Mouse (Mus musculus) thymus, adult 18-20 months (tissue): ENCODE measurements around the gene Tbkbp1.
"Not testable (repeated sequence)": the region's sequence is repeated elsewhere in the genome, so short reads cannot be mapped to it uniquely, and the experiment has no call there.

Source experiments
- DNase-seq, 2 experiments: peaks; one replicate each; pipeline ENCODE4 v3.0.0; 2022; ENCODE audit warnings: mixed read lengths in 2 of 2

The Tbkbp1 gene

DNA sequence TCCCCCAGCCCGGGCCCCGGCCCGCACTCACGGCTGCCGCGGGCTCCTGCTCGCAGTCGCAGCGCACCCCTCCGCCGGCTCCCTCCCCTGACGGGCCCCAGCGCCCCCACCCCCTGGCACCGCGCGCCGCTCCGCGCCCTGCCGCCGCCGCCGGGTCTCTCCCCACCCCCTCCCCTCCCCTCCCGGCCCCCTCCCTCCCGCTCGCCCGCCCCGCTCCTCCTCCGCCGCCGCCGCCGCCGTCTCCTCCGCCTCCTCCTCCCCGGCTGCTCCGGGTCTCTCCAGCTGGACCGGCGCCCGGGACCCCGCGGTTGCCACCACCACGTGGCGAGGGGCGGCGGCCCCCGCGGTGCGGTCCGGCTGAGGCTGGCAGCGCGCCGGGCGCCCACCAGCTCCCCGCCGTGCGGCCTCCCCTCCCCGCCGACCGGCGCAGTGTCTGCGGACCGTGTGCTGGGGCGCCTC is at the start of gene Tbkbp1:
Gene Tbkbp1, minus strand, starts transcription at position 153 of the 459 bp plus-strand sequence.
- DNase-seq, result no peak

DNA sequence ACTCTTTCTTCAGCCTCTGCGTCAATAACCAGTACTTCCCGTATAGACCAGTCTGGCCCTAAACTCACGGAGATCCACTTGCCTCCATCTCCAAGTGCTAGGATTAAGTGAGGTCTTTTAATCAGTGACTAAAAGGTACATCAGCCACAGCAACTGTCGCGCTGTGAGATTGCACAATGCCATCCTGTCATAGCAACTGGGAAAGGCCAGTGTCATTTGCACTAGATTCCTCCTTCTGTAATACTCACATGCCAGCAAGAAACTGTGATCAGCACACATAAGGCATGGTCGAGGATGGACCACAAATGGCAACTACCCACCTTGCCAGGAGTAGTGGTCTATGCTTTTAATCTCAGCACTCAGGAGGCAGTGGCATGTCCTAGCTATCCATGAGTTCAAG is 48.2 kb upstream of the Tbkbp1 start:
- DNase-seq, result no peak

DNA sequence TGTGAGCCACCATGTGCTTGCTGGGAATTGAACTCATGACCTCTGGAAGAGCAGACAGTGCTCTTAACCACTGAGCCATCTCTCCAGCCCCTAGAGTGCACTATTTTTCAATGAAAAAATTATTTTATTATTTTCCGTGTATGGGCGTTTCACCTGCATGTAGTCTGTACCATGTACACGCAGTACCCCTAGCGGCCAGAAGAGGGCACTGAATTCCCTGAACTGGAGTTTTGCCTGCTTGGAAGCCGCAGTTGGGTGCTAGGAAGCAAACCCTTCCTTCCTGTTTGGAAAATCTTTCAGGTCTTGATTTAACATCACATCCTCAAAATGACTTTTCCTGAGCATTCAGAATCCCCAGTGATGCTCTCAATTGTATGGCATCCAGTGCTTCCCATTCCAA is 47.3 kb upstream of the Tbkbp1 start:
- peak; percentile 19 to 25 for DNase-seq

DNA sequence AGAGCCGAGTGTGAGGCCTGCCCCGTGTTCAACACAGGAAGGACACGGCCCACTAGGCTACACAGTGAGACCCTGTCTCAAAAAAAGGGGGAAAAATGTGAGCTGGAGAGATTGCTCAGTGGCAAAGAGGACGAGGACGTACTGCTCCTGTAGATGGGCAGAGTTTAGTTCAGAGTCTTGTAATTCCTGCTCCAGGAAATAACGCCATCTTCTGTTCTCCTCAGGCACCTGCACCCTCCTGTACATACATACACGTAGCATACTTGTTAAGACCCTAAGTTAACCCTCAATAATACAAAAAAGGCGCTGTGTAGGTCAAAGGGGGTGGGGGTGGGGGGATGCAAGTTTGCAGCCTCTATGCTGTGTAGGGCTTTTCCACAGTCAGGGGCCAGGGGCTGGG is 45.7 kb upstream of the Tbkbp1 start:
- no peak for DNase-seq

DNA sequence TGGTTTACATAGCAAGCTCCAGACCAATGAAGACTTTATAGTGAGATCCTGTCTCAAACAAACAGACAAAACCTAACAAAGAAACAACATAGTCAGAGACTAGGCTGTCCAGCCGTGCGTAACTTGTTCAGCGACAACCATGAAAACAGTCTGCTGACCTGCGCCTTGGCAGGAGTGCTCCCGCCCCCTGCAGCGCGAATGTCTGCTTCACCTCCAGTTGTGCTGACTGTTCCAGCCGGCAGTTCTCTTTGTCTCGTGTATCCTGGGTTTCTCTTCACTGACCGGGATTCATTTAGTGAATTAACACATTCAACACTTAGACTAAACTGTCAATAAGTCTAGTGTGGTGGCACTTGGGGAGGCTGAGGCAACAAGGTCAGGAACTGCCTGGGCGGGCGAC is 45.2 kb upstream of the Tbkbp1 start:
- no peak for DNase-seq

DNA sequence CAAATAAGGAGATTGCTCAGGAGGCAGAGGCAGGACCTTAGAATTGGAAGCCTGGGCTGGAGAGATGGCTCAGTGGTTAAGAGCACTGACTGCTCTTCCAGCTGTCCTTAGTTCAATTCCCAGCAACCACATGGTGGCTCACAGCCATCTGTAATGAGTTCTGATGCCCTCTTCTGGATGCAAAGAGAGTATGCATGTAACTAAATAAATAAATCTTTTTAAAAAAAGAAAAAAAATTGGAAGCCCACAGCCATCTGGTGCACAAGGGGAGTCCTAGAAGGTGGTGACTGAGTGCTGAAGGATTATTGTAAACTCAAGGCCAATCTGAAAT is 41.3 kb upstream of the Tbkbp1 start:
- DNase-seq, result no peak

DNA sequence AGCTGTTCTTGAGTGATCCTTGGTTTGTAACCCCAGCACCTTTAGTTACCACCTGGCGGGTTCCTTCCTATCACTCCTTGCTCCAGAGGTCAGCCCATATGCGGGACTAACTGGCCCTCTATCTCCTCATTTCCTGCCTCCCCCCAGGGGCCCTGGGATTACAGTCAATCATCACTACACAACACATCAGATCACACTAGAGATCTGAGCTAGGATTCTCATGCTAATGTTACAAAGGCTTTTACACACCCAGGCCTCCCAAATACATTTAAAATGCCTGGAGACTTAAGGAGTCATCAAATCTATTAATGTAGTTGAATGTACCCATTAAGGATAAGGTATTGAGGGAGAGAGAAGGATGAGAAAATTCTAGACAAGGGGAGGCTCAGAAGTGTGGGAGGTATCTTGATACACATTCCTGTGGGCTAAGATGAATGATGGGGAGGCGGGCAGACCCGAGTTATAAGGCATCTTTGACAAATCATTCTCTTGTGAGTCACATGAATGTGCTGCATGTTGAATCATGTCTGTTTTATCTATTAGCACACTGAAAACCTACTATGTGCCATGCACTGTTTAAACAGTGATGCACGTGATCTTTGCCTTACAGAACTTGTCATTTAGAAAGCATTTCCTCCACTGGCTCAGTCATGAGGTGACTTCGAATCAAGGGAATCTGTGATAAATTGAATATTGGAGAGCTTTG is 40.8 kb upstream of the Tbkbp1 start:
- DNase-seq, result no peak

DNA sequence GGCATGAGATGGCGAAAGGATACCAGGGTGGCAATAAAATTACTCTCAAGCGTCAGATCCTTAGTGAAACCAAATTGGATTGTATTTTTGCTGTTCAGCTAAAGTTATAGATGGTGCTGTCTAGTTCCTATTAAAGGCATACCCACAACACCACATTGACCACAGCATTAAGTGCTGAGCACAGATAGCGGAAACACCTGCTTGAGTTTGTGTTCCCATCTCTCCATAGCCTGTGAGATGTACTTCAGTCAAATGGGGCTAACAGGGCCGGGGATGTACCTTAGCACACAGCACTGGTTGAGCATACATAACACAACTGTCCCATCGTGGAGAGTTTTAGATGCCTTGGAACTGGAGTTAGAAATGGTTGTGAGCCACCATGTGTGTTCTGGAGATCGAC is 39.7 kb upstream of the Tbkbp1 start:
- DNase-seq, result no peak

DNA sequence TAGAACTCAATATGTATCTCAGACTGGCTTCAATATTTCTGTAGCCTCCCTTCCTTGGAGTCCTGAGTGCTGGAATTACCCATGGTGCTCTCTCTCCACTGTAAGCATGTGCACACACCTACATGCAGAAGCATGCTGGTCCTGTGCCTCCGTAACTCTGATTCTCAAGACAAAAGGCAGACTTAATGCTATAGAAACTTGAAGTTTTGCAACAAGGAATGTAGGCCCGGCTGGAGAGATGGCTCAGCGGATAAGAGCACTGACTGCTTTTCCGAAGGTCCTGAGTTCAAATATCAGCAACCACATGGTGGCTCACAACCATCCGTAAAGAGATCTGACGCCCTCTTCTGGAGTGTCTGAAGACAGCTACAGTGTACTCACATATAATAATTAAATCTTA is 38.4 kb upstream of the Tbkbp1 start:
- DNase-seq, result not testable (repeated sequence)

DNA sequence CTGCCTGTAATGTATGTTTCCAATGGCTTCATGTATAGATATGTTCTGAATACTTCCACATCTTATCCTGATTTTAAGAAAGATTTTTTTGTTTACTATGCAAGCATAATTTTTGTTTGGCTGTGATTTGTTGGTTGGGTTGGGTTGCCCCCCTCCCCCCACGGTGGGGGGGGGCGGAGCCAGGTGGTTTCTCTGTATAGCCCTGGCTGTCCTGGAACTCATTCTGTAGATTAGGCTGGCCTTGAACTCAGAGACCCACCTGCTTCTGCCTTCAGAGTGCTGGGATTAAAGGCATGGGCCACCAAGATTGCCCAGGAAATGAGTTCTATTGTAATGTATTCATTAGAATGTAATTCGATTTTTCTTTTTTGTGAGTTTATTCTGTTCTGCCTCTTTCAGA is 37.9 kb upstream of the Tbkbp1 start:
- no peak for DNase-seq

DNA sequence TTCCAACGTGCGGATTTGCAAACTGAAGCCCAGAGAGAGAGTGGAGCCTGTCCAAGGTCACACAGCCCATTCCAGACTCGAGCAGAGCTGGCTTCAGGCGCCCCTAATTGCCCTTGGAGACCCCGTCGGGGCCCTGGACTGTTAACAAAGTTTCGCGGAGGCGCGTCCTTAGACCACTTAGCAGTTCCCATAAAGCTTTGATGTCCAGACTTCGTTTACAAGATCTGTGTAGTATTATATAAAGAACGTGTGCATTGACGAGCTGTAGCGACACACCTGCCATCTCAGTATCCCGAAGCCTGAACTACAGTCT is 37.3 kb upstream of the Tbkbp1 start:
- no peak for DNase-seq

DNA sequence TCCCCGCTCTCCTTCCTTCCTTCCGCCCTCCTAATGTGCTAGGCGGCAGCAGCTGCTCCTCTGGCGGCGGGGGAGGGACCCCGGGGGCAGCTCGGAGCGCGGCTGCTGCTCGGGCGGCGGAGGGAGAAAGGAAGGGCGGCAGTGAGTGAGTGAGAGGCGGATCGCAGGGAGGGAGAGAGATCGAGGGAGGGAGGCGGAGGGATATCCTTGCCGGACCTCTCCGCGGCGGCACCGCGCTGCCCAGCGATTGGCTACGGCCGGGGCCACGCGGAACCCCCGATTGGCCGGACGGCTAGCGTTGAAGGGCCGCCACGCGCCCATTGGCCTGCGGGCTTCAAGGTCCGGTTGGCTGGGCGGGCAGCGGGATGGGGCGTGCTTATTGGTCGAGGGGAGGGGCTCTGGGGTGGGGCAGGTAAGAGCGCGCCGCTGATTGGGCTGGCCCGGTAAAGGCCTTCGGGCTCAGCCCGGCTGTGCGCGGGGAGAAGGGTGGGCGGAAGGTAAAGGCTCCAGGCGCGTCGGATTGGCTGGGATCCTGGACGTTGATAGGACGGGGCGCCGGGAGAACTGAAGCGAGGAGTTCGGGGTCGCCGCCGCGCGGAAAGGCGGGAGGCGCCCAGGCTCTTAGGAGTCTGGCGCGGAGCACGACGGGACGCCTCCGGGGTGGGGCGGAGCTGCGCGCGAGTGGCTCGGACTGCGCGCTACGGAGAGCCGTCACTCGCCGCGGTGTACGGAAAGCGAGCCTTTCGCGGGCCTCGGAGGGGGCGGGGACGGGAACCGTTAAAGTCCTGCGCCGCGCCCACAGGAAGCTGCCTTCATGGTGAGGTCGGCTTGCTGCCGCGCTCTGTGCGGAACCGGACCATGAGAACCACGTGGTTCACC is 36.7 kb upstream of the Tbkbp1 start, which contains the start of gene Kpnb1:
Gene Kpnb1, minus strand, starts transcription at position 118 of the 879 bp plus-strand sequence.
- peak; percentile 99 for DNase-seq

DNA sequence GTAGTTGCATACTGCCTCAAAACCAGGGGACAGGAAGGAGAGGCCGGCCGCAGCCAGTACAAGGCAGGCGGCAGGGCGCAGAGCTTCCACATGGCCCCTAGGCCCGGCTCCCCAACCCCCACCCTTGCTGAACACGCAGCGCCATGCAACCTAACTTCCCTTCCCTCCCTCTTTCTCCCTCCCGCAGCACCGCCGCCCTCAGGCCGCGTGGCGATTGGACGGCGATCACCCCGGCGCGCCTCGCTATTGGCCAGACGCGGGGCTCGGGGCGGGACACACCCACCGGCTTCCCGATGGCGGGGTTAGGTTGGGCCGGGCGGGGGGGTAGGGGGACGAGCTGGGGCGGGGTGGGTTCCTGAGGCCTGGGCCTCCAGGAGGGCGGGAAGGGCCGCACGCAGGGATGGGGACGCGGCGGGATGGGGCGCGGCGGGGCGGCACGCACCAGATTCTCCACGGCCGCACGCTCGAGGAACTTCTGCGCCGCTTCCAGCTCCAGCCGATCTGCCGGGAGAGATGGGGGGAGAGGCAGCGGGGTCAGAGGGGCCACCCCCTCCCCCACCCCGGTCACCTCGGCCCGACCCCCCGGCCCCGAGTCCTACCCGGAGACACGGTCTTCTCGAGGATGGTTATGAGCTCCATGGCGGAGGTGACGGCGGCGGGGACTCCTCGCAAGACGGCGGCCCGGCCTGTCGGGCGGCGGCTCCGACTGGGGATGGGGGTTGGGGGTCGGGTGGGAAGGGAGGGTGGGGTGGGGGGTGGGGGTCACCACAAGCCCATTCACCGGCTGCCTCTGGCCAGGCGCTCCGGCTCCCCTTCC is 35.9 kb upstream of the Tbkbp1 start:
- DNase-seq, result peak; percentile 97 to 98

DNA sequence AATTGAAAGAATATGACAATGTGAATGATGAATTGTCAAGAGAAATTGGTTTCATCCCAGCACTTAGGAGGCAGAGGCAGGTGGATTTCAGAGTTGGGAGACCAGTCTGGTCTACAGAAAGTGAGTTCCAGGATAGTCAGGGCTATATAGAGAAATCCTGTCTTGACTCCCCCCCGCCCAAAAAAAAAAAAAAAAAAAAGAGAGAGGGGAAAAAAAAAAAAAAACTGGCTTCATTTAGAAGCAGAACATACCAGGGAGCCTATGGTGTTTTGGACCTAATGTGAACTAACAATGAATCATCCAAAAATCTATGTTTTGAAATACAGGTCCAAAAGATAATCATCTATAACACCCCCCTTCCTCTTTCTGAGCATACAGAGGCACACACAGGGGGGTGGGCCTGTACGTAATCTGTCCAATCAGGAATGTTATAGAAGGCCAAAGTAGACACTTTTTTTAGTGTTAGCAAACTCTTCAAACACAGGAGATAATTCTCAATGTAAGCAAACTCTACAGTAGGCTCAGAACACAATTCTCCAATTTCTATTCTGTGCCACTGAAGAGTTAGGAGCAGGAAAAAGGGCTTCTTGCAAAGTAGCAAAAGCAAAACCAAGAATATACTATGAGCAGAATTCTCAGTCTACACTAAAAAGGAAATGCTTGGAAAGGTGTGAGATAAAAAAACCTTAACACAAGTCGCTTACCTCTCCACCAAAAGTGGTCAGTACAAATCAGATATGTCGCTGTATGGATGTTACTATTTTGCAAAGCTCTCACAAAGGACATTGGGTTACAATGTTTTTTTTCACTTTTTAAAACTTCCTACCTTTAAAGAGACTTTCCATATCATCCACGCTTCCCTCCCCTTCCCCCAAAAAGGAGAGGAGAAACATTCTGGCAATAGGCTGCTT is 34.7 kb upstream of the Tbkbp1 start:
- no peak for DNase-seq

DNA sequence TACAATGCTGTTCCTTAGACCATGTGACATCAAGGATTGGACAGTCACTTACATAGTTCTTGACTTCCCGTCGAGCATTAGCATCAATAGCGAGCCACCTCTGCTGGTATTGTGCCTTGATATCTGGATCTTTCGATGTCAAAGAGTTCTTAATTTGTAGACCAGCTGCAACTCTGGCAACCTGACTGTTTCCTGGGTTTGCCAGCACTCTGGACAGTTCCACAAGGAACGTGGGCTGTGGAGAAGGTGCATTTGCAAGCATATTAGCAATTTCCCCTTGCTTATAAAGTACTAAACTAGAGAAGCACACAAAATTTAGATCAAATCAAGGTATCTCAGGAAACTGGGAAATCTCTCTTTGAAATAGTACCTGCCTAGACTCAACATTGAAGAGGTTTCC is 33.6 kb upstream of the Tbkbp1 start:
- no peak for DNase-seq

DNA sequence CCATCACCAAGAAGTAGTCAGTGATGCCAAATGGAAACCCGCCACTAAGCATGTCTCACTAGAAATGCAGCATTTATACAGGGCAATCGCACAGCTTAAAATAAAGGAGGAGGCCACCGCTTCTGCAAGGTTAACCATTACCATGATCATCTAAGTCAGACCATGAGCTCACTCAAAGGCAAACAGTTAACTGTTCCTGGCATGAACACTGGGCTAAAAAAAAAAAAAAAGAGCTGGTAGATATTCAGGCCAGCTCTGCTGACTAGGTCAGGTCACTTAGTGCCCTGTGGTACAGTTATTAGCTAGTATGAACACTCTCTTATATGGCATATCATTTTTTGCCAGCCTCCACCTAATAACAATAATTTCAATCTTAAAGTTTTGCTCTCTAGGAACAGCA is 31.2 kb upstream of the Tbkbp1 start:
- DNase-seq, result no peak

DNA sequence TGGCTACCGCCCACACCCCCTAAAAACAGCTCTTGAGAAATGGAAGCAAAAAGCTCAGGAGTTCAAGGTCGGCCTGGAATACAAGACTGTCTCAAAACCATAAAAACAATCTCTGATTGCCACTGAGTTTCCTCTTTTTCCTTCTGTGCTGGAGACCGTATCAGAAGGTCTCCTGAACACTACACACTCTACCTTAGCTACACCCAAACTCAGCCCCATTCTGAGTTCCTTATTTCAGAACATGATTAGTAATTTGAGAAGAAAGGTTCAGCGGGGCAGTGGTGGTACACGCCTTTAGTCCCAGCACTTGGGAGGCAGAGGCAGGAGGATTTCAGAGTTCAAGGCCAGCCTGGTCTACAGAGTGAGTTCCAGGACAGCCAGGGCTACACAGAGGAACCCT is 29.8 kb upstream of the Tbkbp1 start:
- no peak for DNase-seq

DNA sequence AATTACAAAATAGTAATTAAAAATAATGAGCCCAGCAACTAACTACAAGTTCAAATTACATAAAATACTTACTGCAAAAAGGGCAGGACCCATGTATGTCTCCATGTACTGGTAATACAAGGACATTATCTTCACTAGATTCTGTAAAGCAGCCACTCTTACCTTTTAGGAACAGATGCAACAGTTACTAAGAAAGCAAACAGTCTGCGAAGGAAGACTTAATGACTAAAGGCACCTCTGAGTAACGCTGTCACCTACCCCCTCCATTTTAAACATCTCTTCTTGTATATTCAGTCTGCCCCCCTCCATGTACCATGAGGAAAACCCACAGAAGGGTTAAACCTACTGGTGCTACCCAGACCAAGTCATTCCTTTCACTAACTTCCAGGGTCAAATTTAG is 26.9 kb upstream of the Tbkbp1 start:
- DNase-seq, result no peak

DNA sequence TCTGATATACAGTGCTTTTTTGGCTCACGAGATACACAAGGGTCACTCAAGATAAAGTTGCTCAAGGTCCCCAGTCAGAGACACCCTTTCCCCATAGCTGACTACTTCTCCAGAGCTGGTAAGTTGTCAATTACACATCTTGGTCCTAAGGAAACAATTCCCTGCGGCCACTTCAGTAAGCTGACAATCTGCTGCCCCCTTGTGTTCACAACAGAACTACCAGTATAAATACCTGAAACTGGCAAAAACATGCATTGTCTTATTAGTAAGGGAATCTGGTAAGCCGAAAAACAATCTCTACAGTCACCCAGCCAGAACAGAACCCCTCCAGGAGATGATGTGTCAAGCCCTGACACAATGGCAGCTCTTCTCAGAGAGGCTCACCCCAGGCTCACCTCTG is 25.6 kb upstream of the Tbkbp1 start:
- DNase-seq, result no peak

DNA sequence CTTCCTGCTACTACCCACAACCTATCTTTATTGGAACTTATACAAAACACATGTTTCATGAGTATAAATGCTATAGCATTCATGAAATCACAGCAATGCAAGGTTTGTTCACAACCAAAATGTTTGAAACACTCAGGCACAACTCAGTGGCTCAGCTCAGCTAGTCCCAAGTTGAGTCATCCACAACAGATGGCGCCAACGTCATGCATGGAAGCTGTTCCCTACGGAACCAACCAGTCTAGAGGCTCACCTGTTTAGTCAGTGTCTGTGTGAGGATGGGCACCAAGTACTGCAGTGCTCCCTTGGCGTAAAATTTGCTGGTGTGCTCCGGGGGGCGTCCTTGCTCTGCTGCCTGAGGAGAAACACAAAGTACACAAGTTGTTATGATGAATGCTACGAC is 24.2 kb upstream of the Tbkbp1 start:
- DNase-seq, result no peak

DNA sequence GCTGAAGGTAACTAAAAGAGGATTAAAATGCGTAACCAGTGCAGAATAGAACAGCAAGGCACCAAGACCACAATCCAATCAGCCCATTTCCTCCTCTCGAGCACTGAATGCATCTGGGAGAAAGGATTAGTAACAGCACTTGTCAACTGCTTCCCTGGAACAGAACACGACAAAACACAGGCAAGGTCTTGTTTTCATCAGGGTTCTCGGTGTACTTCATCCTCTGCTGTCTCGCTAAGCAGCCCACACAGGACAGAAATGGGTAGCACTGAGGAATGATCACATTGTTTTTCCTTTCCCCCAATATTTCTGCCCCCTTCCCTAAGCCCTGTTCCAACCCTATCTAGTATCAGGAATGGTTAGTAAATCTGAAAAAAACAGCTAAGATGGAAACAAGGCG is 9.0 kb upstream of the Tbkbp1 start:
- no peak for DNase-seq

DNA sequence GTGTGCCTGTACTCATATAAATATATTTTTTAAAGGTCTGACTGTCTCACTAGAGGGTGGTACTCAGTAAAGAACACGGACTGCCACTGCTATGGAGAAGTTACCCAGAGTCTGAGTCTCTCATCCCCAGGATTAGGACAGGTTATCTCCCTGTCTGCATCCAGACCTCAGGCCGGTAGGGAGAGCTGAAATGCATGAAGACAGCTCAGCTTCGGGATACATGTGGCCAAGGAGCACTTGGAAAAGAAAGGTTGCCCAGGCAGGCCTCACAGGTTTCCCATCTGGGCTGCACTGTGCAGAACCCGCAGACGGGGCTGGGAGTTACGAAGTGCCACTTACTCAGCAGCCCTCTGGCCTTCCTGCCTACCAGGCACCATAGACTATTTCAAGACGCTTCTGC is 5.7 kb upstream of the Tbkbp1 start:
- no peak for DNase-seq
